Mouse (Mus musculus): Measurements from ENCODE around the gene Six3. TPM values are rescaled to one million over a fixed set of nuclear protein-coding genes. Genes with fewer than 3 reads are reported as not detected.

The Six3 gene
- not detected in 2 replicates for total RNA-seq (2012; rRNA removed)
- not detected for polyA plus RNA-seq (2012; ENCODE audit: insufficient read depth in 1 of 2, insufficient read length in 2 of 2, low read depth in 1 of 2, low replicate concordance in 2 of 2, missing spikeins in 1 of 2)

DNA sequence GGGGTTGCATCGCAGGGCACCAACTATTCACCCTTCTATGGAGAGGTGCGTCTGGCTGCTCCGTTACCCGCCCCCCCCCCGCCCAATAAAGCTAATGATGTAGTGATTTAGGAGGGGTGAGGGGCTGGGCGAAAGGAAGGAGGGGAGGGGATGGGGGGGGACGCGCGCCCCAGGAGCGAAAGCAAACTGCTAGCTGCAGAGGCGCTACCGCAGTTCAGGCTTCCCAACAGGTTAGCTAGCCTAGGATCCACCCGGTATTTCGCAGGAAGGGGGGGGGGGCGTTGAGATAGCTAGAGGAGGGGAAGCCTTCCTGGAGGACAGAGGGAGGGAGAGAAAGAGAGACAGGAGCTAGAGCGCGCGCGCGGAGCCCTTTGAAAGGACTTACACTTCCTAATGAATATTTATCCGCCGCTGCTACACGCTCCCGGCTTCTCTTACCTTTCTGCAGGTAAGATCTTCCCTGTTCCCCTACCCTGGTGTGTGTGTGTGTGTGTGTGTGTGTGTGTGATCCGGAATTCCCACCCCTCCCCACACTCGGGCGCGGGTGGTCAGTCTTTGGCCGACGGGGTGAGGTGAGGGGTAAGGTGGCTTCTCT is at the start of gene Six3:
TSS of gene Six3 (plus strand) at position 343 of the 595 bp plus-strand sequence.
- Histone ChIP-seq H3K9ac (ENCODE audit: control insufficient read depth, low read depth, low read length, poor library complexity, severe bottlenecking) (no peak within 1 kb of the TSS), H3K27me3 (ENCODE audit: control insufficient read depth in 1 of 2, insufficient read depth in 2 of 2, low read length in 2 of 2) (no peaks in the 10 kb centered on the region), H3K4me3 (ENCODE audit: control insufficient read depth in 1 of 2, insufficient read depth in 1 of 2, low read depth in 2 of 2, low read length in 2 of 2) (no peak within 1 kb of the TSS)

DNA sequence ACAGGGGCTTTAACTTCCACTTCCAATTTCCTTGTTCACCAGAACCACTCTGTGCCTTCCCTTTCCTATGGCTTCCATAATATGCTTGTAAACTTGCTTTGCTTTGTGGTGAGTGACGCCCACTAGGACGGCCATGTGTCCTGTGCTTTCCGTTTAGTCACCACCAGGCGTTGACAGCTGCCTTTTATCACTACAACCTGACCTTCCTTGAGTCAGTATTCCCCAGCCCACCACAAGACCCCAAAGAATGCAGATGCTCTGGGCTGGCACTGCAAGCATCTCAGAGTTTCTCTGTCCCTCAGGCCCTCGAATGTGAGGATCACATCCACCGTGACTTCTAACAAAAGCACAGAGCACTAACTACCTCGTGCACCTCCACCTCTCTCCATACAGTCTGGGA is 49.3 kb upstream of the Six3 start:
- TF ChIP-seq NELFE (IDR thresholded peaks at IDR 0.05; ENCODE audit: low read depth, low read length) = no peak
- TF ChIP-seq USF1 (IDR thresholded peaks at IDR 0.05; ENCODE audit: low read depth, low read length) = no peak
- TF ChIP-seq POLR2A (IDR thresholded peaks at IDR 0.05; ENCODE audit: control insufficient read depth in 1 of 2, insufficient read depth in 1 of 2, low read depth in 1 of 2, low read length in 2 of 2, poor library complexity in 1 of 2) = no peak
- no peak for TF ChIP-seq TBP (IDR thresholded peaks at IDR 0.05; ENCODE audit: low read depth, low read length)
- TF ChIP-seq CHD2 (IDR thresholded peaks at IDR 0.05; ENCODE audit: low read length) = no peak
- Histone ChIP-seq H3K9ac (ENCODE audit: control insufficient read depth, low read depth, low read length, poor library complexity, severe bottlenecking) (no peak overlapping the region), H3K79me2 (ENCODE audit: control insufficient read depth, insufficient read depth, low read length, poor library complexity) (no peaks in the 10 kb centered on the region), H3K4me1 (ENCODE audit: control insufficient read depth in 1 of 2, insufficient read depth in 2 of 2, low read length in 2 of 2) (peaks cover 3 to 4% of the 10 kb centered on the region in 2 experiments; a peak in 2 of 4 replicates), H3K9me3 (replicated peaks; ENCODE audit: insufficient read depth, low read length) (no peaks in the 10 kb centered on the region), H3K4me3 (ENCODE audit: control insufficient read depth in 1 of 2, insufficient read depth in 1 of 2, low read depth in 2 of 2, low read length in 2 of 2) (no peak overlapping the region), H3K27ac (ENCODE audit: control insufficient read depth, low read depth, low read length) (no peak overlapping the region), H3K36me3 (ENCODE audit: control insufficient read depth in 1 of 2, insufficient read depth in 2 of 2, low read length in 2 of 2) (peaks cover 0 to 2% of the 10 kb centered on the region in 2 experiments; a peak in 2 of 4 replicates), H3K27me3 (ENCODE audit: control insufficient read depth in 1 of 2, insufficient read depth in 2 of 2, low read length in 2 of 2) (no peaks in the 10 kb centered on the region; a peak in 3 of 4 replicates)
- no peak for DNase-seq (ENCODE audit: low read depth, low spot score)

More for the DNA sequence above, at the start of gene Six3:
- H3K9me3 ChIP-seq (replicated peaks; ENCODE audit: insufficient read depth, low read length) = no peaks in the 10 kb centered on the region
- TF ChIP-seq TAL1 (IDR thresholded peaks at IDR 0.05; ENCODE audit: low read length) (no peak), EP300 (IDR thresholded peaks at IDR 0.05; ENCODE audit: low read depth in 1 of 2, low read length in 2 of 2) (no peak), ZMIZ1 (IDR thresholded peaks at IDR 0.05; ENCODE audit: low read depth, low read length) (no peak), USF2 (IDR thresholded peaks at IDR 0.05; ENCODE audit: borderline replicate concordance in 1 of 2, insufficient read depth in 1 of 2, low read depth in 1 of 2, low read length in 2 of 2) (no peak), GATA1 (IDR thresholded peaks at IDR 0.05; ENCODE audit: low read depth, low read length) (no peak)
- DNase-seq (ENCODE audit: low read depth, low spot score) = no peak
- no peak within 1 kb of the TSS for H3K27ac ChIP-seq (ENCODE audit: control insufficient read depth, low read depth, low read length)
- no peaks in the 10 kb centered on the region for H3K36me3 ChIP-seq (ENCODE audit: control insufficient read depth in 1 of 2, insufficient read depth in 2 of 2, low read length in 2 of 2)
- no peaks in the 10 kb centered on the region for H3K4me1 ChIP-seq (ENCODE audit: control insufficient read depth in 1 of 2, insufficient read depth in 2 of 2, low read length in 2 of 2)
- no peaks in the 10 kb centered on the region for H3K79me2 ChIP-seq (ENCODE audit: control insufficient read depth, insufficient read depth, low read length, poor library complexity)

DNA sequence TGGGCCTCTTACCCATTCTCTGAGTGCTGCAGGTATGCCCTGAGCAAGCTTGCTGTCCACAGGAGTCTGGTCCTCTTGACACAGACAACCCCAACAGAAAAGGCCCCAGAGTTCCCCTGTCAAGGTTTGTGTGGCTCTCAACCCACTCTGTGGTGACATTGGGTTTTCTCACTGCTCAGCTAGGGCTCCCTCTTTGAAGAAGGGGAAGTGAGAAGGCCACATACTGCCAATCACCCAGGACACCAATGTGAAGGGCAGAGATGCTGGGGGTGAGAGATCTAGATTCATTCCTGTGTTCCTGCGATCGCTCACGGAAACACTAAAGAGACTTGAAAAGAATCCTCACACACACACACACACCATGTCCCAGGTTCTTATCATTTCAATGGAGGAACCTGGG is 39.4 kb upstream of the Six3 start:
- TF ChIP-seq TBP (IDR thresholded peaks at IDR 0.05; ENCODE audit: low read depth, low read length) (no peak), EP300 (IDR thresholded peaks at IDR 0.05; ENCODE audit: low read depth in 1 of 2, low read length in 2 of 2) (no peak), USF1 (IDR thresholded peaks at IDR 0.05; ENCODE audit: low read depth, low read length) (no peak), KAT2A (conservative IDR thresholded peaks at IDR 0.05; ENCODE audit: low read depth, low read length) (no peak)
- Histone ChIP-seq H3K36me3 (ENCODE audit: control insufficient read depth in 1 of 2, insufficient read depth in 2 of 2, low read length in 2 of 2) (peaks cover 0 to 2% of the 10 kb centered on the region in 2 experiments; a peak in 2 of 4 replicates), H3K4me3 (ENCODE audit: control insufficient read depth in 1 of 2, insufficient read depth in 1 of 2, low read depth in 2 of 2, low read length in 2 of 2) (no peak overlapping the region), H3K9me3 (replicated peaks; ENCODE audit: insufficient read depth, low read length) (no peaks in the 10 kb centered on the region), H3K27ac (ENCODE audit: control insufficient read depth, low read depth, low read length) (no peak overlapping the region), H3K4me1 (ENCODE audit: control insufficient read depth in 1 of 2, insufficient read depth in 2 of 2, low read length in 2 of 2) (peaks cover 8 to 15% of the 10 kb centered on the region in 2 experiments), H3K9ac (ENCODE audit: control insufficient read depth, low read depth, low read length, poor library complexity, severe bottlenecking) (no peak overlapping the region), H3K79me2 (ENCODE audit: control insufficient read depth, insufficient read depth, low read length, poor library complexity) (no peaks in the 10 kb centered on the region; the same call in 1 of the 2 replicates), H3K27me3 (ENCODE audit: control insufficient read depth in 1 of 2, insufficient read depth in 2 of 2, low read length in 2 of 2) (peaks cover 0 to 3% of the 10 kb centered on the region in 2 experiments; a peak in 1 of 4 replicates)
- DNase-seq (ENCODE audit: low read depth, low spot score) = peak; percentile 22

Measured in MEL (cell line).